Mouse (Mus musculus) heart, embryonic 16.5 days (tissue): ENCODE results near the gene Ccdc85b. TPM values are rescaled to one million over a fixed set of nuclear protein-coding genes. Genes with fewer than 3 reads are reported as not detected.
A peak's percentile ranks its signal among the peaks of the same experiment; 100 is the strongest.
"Not testable (repeated sequence)": the region's sequence is repeated elsewhere in the genome, so short reads cannot be mapped to it uniquely, and the experiment has no call there.

Experiments
- ATAC-seq: fragments of 200-750 bp; cut with Nextera tagmentation; replicated peaks from 2 replicates; pipeline ENCODE4 v1.8.0; 2017; ENCODE audit warnings: moderate number of reproducible peaks; ENCODE audit not compliant: insufficient read depth, low FRiP score; ENCODE audit errors: extremely low read depth
- H3K27ac ChIP-seq: fragments of 300-500 bp; sonication (generic); 2 replicates; pipeline ENCODE4 v1.5.1; 2014; ENCODE audit warnings: mild to moderate bottlenecking, low read length, control low read depth, moderate library complexity
- H3K27me3 ChIP-seq: fragments of 300-500 bp; sonication (generic); 2 replicates; pipeline ENCODE4 v1.6.1; 2014; ENCODE audit warnings: low read length, mixed read lengths; ENCODE audit not compliant: control insufficient read depth, insufficient read depth
- H3K36me3 ChIP-seq: fragments of 300-500 bp; sonication (generic); 2 replicates; pipeline ENCODE4 v1.6.1; 2014; ENCODE audit not compliant: control insufficient read depth, insufficient read depth
- H3K4me1 ChIP-seq: fragments of 300-500 bp; sonication (generic); 2 replicates; pipeline ENCODE4 v1.6.1; 2014; ENCODE audit warnings: low read length, mixed read lengths; ENCODE audit not compliant: control insufficient read depth, insufficient read depth
- H3K4me2 ChIP-seq: fragments of 300-500 bp; sonication (generic); 2 replicates; pipeline ENCODE4 v1.6.1; 2014; ENCODE audit warnings: low read depth, mild to moderate bottlenecking, control low read depth, low read length
- H3K4me3 ChIP-seq: fragments of 300-500 bp; sonication (generic); 2 replicates; pipeline ENCODE4 v1.5.1; 2014; ENCODE audit warnings: mild to moderate bottlenecking, control low read depth, low read length
- H3K9ac ChIP-seq: fragments of 300-500 bp; sonication (generic); 2 replicates; pipeline ENCODE4 v1.6.1; 2014; ENCODE audit warnings: low read length, control low read depth
- H3K9me3 ChIP-seq: fragments of 300-500 bp; sonication (generic); replicated peaks from 2 replicates; pipeline ENCODE4 v1.6.1; 2016; ENCODE audit warnings: low read length; ENCODE audit not compliant: control insufficient read depth
- WGBS: fragments of 180-500 bp; shearing (Covaris S2); extraction: QIAGEN DNeasy Blood & Tissue Kit; methylation state at CpG from one replicate; pipeline ENCODE4 v1.1.7; 2014; 5-methylcytosine and 5-hydroxymethylcytosine counted together
- polyA plus RNA-seq: library from polyadenylated mRNA; unstranded; fragments of >200 nt; fragmentation: Nextera tagmentation; extraction: Ambion mirVana; gene quantifications from 2 replicates; pipeline ENCODE4 v1.2.1, GENCODE M21; 2015

Gene Ccdc85b
- polyA plus RNA-seq, result 7.6 and 8.0 TPM in 2 replicates

GRCm38 (mm10) chr19:5457746-5458442, at the start of gene Ccdc85b:
TSS of gene Ccdc85b (minus strand) at chr19:5457894.
- Histone ChIP-seq H3K9ac (peak within 1 kb of the TSS; percentile 82), H3K4me1 (peaks cover 32% of the 10 kb centered on the region), H3K9me3 (no peaks in the 10 kb centered on the region), H3K4me3 (peak within 1 kb of the TSS; percentile 71), H3K27ac (peak within 1 kb of the TSS; percentile 89), H3K27me3 (no peaks in the 10 kb centered on the region), H3K4me2 (peak within 1 kb of the TSS; percentile 98), H3K36me3 (peaks cover 3% of the 10 kb centered on the region; the same call in 1 of the 2 replicates)
- WGBS, result 16% methylated on average over 14 of the region's 14 CpGs
- ATAC-seq, result 0 out of 2 replicates have a peak, but pooled peaks have one; percentile 0

- Histone ChIP-seq H3K36me3 (0 out of 2 replicates have a peak, but pooled peaks cover 5% of the 10 kb centered on the region), H3K27ac (no peak within 1 kb of the TSS), H3K4me3 (no peak within 1 kb of the TSS), H3K9me3 (no peaks in the 10 kb centered on the region), H3K4me1 (no peaks in the 10 kb centered on the region), H3K27me3 (no peaks in the 10 kb centered on the region), H3K4me2 (no peak within 1 kb of the TSS), H3K9ac (no peak within 1 kb of the TSS)
- ATAC-seq, result no peak
- 61% methylated on average over 17 of the region's 17 CpGs for WGBS
Measured at GRCm38 (mm10) chr19:5503687-5504086, 46.0 kb upstream of the Ccdc85b start, which contains the start of gene 1700020D05Rik. TSS of gene 1700020D05Rik (minus strand) at chr19:5503787.

DNA sequence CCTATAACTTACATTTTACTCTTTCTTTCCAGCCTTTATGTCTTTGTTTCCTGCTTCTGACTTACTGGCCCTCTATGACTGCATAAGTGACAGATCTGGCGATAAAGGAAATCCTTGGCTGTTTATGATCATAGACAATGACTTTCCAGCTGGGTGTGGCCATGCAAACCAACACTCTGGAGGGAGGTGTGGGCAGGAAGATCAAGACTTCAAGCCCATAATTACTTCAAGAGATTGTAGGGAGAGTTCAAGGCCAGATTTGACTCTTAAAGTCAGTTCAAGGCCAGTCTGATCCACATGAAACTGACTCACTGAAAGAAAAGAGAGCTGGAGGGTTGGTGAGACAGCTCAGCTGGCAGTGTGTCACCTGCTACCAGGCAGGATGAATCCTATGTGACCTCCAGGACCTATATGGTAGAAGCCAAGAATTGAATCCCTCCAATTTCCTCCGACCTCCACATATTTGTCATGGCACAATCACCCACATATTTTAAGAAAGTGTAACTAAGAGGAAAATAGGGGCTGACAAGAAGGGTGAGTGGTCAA, 42.7 kb upstream of the Ccdc85b start:
- Histone ChIP-seq H3K27ac (no peak overlapping the region), H3K36me3 (peaks cover 26% of the 10 kb centered on the region), H3K4me1 (no peaks in the 10 kb centered on the region), H3K4me2 (no peak overlapping the region), H3K9me3 (no peaks in the 10 kb centered on the region), H3K9ac (no peak overlapping the region), H3K27me3 (no peaks in the 10 kb centered on the region), H3K4me3 (no peak overlapping the region)
- ATAC-seq, result no peak
- WGBS, result 80% methylated on average over 2 of the region's 2 CpGs

DNA sequence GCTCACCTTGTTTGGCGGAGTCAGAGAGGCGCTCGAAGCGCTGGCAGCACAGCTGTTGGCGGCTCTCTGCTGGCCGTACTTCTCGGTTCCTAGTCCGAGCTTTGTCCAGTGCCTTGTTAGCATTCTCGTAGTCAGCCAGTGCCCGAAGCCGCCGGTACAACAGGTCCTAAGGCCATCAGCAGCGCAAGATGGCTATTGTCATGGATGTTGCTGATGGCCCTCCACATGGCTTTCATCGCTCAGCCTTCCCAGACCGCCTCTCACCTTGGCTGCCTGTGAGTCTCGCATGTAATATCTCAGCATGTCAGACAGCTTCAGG, 38.3 kb upstream of the Ccdc85b start:
- 81% methylated on average over 16 of the region's 16 CpGs for WGBS
- H3K36me3 ChIP-seq, result peaks cover 46% of the 10 kb centered on the region
- H3K4me2 ChIP-seq, result no peak overlapping the region
- H3K27me3 ChIP-seq, result no peaks in the 10 kb centered on the region
- H3K4me1 ChIP-seq, result peaks cover 14% of the 10 kb centered on the region
- no peak overlapping the region for H3K27ac ChIP-seq
- no peak overlapping the region for H3K9ac ChIP-seq
- no peaks in the 10 kb centered on the region for H3K9me3 ChIP-seq
- no peak overlapping the region for H3K4me3 ChIP-seq
- no peak for ATAC-seq

- Histone ChIP-seq H3K4me1 (peaks cover 14% of the 10 kb centered on the region), H3K9me3 (no peaks in the 10 kb centered on the region), H3K4me2 (no peak overlapping the region), H3K27ac (no peak overlapping the region), H3K9ac (no peak overlapping the region), H3K27me3 (no peaks in the 10 kb centered on the region), H3K4me3 (no peak overlapping the region), H3K36me3 (peaks cover 46% of the 10 kb centered on the region)
- ATAC-seq, result no peak
- 76% methylated on average over 12 of the region's 12 CpGs for WGBS
Measured at GRCm38 (mm10) chr19:5495353-5496051, 37.8 kb upstream of the Ccdc85b start.

DNA sequence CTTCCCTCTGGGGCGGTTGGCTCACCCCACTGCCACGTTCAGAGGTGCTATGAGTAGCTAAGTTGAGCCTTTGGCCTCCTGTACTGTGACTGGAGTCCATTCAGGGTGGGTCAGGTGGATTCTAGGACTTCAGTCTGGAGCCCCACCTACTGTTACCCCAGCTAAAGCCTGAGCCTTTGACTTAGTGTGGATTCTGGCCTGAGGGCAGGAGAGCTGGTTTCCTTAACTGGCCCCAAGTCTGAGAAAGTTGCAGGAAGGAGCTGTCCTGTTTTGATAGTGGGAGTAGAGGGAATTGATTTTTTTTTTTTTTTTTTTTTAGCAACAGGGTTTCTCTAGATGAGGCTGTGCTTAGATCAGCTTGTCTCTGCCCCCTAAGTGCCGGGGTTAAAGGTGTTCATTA, 36.6 kb upstream of the Ccdc85b start:
- WGBS, result 91% methylated on average over 3 of the region's 3 CpGs
- Histone ChIP-seq H3K36me3 (peaks cover 46% of the 10 kb centered on the region), H3K27ac (no peak overlapping the region), H3K4me3 (no peak overlapping the region), H3K4me2 (no peak overlapping the region), H3K4me1 (peaks cover 18% of the 10 kb centered on the region), H3K27me3 (no peaks in the 10 kb centered on the region), H3K9me3 (no peaks in the 10 kb centered on the region), H3K9ac (no peak overlapping the region)
- no peak for ATAC-seq

DNA sequence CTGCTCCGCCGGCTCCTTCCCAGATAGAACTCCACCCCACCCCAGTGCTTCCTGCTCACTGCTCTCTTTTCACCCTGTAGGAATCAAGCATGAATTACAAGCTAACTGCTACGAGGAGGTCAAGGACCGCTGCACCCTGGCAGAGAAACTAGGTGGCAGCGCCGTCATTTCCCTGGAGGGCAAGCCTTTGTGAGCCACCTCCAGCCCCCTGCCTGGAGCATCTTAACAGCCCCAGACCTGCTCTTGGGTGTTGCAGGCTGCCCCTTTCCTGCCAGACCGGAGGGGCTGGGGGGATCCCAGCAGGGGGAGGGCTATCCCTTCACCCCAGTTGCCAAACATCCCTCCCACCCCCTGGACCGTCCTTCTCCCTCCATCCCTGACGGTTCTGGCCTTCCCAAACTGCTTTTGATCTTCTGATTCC, 35.6 kb upstream of the Ccdc85b start:
- peaks cover 23% of the 10 kb centered on the region for H3K4me1 ChIP-seq
- H3K9me3 ChIP-seq, H3K4me3 ChIP-seq, H3K27ac ChIP-seq, ATAC-seq, H3K9ac ChIP-seq, H3K27me3 ChIP-seq, H3K4me2 ChIP-seq: not testable (repeated sequence)
- WGBS, result 63% methylated on average over 9 of the region's 9 CpGs
- H3K36me3 ChIP-seq, result peaks cover 46% of the 10 kb centered on the region

- H3K4me3 ChIP-seq, result no peak overlapping the region
- H3K36me3 ChIP-seq, result peaks cover 44% of the 10 kb centered on the region
- no peak overlapping the region for H3K27ac ChIP-seq
- no peak overlapping the region for H3K9ac ChIP-seq
- no peak overlapping the region; the same call in 1 of the 2 replicates for H3K4me2 ChIP-seq
- WGBS, result 67% methylated on average over 4 of the region's 4 CpGs
- H3K27me3 ChIP-seq, result no peaks in the 10 kb centered on the region
- H3K4me1 ChIP-seq, result peaks cover 23% of the 10 kb centered on the region
- no peaks in the 10 kb centered on the region for H3K9me3 ChIP-seq
- ATAC-seq, result no peak
Measured at GRCm38 (mm10) chr19:5492641-5493040, 34.9 kb upstream of the Ccdc85b start.
